Mouse (Mus musculus): ENCODE results near the gene Ppt1.

Gene Ppt1

DNA sequence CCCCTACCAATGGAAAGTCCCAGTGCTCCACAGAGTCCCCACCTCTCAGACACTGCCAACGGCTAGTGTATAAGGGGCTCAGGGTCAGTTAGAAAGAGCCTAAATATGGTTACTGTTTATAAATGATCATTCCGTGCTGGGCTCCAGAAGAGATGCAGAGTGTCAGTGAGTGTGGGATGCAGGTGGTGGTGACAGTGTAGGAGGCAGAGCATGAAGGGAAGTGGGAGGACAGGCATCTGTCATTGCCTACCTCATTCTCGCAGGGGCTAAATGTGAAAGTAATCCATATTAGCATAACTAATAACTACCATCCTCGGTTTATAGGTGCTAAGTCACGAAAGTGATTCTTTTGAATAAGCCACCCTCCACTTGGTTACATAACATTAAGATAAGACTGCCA lies 34.7 kb downstream of the Ppt1 start:
- no peak for DNase-seq

DNA sequence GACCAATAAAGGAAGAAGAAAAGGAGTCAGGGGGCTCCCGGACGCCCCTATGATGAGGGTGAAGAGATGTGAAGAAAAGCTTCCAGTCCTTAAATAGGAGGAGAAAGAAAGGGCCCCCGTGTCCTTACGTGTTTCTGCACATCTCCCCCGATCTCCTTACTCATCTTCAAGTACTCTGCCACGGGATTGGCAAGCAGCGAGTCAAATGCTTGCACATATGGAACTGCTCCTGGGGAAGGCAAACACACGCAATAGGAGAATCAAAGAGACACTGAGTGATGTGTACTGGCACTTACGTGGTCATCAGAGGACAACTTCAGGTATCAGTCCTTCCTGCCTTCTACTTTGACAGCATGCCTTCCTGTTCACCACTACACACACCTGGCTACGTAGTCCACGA lies 35.2 kb downstream of the Ppt1 start:
- DNase-seq: no peak

DNA sequence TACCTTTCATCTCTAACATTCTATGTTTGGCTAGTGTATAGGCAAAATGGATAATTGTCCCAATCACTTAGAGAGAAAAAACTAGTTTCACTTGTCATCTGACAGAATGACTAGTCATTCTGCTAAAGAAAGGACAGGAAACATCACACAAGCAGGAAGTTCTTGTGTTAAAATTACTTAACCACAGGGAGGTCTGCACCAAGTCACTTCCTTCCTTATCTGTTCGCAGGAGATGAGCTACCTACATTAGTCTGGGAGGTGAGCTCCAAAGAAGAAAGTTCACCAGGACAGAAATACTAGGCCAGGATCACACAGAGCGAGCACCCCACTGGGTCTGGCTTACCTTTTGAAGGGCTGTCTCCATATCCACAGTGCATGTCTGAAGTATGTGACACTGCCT lies 35.9 kb downstream of the Ppt1 start:
- DNase-seq: no peak

DNA sequence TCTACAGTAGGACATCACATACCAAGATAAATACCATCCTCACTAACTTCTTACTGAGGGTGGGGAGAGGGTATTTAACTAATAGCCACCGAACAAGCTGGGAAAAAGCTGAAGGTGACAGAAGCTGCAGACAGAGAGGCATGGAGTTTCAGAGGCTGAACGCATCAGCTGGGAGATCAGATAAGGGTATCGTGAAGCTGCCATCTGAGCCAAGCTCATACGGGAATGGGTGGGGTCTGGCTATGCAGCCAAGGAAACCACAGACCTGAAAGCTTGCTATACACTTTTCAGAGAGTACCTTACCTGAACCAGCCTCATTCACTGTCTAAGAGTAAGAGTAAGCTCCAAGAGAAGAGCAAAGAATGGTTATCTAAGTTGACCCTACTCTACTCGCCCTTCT lies 37.0 kb downstream of the Ppt1 start:
- no peak for DNase-seq

DNA sequence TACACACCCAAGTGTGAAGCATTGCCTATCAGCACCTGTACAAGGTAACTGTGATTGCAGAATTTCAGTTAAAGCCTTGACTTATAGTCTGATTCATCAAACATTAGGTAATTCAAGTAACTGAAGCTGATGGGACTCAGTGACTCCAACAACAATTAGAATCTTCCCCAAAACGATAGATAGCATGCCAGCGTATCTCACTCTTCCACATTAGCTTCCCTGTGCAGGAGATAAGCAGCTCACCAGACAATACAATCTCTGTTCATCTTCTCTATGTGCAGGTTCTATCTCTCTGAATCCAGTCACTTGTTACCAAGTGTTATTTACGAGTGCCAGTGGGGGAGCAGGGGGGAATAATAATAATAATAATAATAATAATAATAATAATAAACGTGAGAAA lies 37.5 kb downstream of the Ppt1 start:
- no peak for DNase-seq

DNA sequence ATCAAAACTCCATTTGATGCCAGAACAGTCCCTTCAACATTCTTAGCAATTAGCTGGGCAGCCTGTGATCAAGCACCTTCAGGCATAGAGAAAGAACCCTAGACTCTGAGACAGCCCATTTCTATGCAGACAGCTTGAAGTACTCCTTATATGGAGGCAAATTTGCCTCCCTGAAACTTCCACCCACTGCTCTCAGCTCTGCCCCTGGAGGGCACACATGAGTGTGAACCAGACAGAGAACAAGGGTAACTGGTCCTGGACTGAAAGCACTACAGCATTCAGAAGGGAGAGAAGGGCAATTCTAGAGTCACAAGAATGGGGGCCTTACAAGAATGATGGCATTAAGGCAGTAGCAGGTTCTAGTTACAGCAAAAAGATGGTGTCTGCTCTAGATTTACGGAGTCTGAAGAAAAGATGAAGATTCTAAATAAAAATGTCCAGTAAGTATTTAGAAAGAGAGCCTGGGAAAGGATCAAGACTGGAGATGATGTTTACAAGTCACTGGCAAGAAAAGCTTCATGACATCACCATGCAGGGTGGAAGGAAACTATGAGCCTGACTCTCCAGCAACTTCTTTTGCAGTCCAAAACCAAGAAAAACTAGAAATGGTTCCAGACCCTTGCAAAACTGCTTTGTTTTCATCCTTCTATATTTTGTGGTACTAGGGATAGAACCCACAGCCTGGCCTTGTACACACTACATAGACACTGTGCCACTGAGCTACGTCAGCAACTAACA lies 42.5 kb downstream of the Ppt1 start:
- no peak for DNase-seq

DNA sequence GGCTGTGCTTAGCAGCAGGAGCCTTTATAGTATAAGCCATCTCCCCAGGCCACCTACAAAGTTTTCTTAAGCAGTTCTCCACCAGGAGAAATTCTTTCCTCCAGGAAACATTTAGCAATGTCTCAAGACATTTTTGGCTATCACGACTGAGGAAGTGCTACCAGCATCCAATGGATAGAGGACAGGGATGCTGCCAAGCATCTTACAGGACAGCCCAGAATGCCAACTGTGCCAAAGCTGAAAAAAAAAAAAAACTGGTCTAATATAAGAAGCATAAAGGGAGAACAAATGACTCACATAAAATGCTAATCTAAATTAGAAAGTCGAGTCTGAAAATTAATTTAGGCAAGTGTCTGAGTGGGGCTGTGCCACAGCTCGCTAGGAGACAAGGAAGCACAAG lies 46.5 kb downstream of the Ppt1 start:
- DNase-seq: no peak

DNA sequence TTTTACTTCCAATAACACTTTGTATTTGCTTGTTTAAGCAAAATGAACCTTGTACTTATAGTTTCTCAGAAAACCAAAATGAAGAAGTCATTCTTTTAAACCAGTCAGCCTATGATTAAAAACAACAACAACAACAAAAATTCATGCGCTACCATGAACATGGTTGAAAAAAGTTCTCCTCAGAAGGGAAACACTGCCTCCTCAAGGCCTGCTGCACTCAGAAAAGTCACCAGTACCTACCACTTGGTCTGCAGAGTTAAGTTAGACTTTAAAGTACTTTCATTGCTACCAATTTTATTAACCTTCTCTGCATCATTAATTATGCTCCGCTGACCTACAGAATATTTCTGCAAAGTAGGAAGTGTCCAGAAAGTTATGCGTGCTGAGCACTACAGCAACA lies 47.3 kb downstream of the Ppt1 start:
- no peak for DNase-seq

DNA sequence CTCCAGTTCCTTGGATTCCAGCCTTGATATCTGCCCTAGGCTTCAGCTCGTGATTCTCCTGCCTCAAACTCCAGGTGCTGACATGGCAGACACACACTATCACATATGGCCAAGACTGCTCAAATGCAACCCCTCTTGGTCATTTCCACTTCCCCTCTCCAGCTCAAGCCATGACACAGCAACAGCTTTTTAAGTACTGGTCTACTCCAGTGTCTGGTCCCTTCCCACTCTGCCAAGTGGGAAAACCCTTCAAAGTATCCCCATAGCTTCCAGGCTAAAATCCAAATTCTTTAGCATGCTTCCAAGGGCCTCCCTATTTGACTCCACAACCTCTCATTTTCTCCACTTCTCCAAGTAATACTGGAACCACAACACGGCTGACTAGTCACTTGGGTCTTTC lies 48.0 kb downstream of the Ppt1 start:
- no peak for DNase-seq

DNA sequence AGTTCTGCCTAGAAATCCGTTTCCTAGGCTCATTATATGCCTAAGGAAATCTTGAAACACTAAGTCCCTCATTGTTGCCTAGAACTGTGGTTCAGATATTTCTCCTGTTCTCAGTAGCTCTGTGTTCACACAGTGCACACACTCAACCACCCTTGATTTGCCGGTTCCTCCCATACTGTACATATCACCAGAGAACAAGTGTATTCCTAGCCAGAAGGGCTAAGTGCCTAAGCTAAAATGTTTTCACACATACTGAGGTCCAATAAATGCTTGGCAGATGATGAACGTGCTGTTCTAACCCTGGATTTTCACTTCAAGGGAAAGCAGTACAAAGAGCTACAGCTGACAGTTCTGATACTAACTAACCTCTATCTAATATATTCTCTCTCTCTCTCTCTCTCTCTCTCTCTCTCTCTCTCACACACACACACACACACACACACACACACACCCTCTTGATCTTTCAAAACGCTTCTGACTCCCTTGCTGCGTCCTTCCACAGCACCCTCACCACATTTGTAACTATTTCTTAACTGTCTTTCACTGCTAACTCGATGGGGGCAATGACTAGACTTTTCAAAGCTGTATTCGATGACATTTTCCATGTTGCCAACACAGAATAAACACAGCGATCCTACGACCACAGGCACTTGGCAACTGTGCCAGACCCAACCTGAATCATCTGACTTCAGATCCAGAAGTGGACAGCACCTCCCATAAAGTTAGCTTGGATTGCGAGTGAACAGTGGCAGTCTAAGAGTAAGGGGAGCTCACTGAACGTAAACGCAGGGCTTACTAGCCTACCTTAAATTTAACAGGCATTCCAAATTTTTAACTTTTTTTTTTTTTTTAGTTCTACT lies 48.7 kb downstream of the Ppt1 start:
- no peak for DNase-seq

DNA sequence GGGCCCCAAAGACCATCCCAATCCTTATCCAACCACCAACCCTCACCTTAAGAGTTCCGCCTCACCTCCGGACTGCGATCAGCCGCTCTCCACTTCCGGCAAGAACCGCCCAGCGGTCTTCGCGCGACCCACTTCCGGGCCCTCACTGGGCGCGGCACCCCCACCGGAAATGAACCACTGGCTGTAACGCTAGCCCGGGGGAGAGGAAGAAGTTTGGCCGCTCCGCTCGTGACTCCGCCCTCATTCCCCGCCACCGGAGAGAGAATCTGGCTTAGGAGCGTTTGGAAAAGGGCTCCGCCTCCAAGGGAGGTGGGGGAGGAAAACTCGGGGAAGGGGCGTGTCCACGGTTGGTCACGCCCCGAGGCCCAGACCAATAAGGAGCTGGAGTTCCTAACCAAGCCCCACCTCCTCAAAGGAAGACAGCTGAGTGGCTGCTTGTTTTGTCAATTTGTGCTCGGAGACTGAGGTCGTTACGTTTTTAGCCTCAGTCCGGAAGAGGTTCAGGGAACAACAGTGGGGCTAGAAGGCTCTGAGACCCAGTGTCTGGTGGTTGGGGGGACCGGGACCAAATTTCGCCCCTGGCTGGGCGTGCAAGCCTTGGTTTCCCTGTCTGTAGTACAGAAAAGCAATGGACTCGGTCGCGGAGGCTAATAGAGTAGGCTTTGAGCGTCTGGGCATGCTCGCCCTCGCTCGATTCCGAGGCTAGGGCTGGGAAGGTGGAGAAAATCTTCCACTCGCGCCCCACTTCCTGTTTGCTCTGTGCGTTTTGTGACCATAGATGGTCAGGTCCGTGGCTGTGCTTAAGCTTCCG lies 49.9 kb downstream of the Ppt1 start, which contains the start of gene Cap1:
Gene Cap1 (minus strand): TSS at position 289 of the 811 bp plus-strand sequence.
- DNase-seq: peak; percentile 96

DNA sequence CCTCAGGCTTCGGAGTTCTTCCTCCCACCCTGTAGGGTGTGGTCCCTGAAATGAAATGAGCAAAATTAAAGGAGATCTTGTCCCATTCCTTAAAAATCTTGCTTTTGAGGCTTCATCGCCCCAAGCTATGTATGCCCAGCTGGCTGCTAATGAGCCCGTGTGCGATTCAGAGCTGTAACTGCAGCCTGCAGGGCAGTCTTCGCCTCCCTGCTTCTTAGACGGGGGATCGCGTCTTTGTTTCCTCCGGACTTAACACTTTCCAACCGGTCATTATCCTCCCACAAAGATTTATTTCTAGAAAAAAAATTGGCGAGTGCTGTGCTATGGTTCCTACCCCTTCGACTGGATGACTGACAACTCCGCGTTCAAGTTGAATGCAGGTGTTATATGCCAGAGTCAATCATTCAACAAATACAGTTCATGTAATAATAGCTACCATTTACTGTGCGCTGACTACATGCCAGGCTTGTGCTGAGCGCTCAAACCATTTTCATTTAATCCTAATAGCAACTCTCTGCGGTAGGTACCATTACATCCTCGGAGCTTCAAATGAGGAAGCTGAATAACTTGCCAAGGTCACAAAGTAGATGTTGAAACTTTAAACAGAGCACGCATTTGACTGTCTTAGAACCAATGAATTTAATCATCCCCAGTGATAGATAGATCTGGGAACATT lies 50.7 kb downstream of the Ppt1 start:
- DNase-seq: no peak

DNA sequence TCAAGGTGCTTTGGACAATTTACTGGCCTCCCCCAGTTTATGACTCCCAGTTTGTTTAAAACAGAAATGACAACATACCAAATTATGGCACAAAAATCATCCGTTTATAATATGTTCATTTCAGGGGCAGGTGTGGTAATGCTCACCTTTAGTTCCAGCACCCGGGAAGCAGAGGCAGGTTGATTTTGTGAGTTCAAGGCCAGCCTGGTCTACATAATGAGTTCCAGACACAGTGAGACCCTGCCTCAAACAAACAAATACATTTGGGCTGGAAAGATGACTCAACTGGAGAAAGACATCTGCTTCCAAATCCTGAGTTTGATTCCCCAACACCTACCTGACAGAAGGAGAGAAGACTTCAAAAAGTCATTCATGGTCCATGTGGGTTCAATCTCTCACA lies 51.3 kb downstream of the Ppt1 start:
- no peak for DNase-seq

DNA sequence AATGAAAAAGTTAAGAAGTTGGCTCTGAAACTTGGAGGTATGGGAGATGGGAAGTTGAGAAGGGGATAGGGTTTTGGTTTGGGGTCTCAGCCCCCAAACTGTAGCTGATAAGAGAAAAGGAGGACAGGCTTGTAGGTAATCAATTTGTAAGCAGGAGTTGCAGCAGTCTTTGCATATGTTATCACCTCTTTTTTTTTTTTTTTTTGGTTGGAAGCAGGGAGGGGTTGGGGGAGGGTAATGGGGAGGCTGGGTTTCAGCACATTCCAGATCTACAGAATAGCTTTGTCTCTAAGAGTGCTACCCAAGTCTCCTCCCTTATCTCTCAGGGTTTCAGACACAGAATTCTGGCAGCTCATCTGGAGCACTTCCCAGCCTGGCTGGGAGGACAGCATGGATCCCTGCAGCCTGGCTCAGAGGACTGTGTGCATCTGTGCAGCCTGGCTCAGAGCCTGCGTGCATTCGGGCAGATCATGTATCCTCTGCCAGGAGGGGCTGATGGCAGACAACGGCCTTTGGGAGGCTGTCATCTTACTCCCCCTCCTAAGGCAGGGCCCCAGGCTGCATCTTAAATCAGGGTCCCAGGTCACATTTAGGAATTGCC lies 54.9 kb downstream of the Ppt1 start:
- peak; percentile 89 for DNase-seq

DNA sequence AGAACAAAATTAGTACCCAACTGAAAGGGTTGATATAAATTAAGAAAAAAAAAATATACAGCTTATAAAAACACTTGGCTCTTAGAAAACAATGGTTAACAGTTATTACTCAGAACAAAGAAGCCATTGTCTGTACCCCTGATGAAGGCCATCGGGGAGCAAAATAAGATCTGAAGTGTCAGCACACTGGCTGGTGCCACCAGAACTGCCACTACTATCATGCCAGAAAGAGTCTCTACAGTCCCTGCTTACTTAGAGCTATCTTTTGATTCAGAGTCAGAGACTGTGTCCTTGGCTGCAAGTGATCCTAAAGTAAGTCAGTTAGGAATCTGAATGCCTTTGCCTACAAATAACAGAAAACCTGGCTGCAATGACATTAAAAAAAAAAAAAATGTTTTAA lies 55.6 kb downstream of the Ppt1 start:
- DNase-seq: no peak

DNA sequence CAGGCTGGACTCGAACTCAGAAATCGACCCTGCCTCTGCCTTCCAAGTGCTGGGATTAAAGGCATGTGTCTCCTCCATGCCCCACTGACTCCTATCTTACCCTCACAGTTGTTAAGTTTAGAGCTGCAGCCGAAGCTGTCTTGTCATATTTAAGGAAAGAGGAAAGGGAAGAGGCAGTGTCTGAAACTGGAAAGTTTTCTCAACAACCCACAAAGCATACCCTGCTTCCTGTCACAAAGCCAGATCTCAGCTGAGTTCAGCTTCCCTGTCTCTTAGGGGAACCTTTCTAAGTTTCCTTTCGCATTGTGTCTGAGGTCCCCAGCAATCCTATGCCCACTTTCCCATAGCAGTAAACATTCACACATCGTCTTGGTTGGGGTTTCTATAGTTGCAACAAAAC lies 56.1 kb downstream of the Ppt1 start:
- DNase-seq: no peak

DNA sequence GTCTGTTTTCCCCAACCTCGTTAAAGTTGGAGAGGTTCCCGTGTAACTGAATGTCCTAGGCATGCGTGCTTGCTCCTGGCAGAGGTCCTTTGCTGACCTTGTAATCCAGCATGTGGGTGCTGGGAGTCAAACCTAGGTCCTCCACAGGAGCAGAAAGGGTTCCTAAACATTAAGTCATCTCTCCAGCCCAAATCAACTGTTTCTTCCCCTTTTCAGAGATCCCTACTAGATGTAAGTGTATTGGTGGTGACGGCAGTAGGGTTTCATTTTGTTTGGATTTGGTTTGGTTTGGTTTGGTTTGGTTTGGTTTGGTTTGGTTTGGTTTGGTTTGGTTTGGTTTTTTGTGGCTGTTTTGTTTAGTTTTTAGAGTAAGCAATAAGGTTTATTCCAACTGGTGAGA lies 61.7 kb downstream of the Ppt1 start:
- no peak for DNase-seq

DNA sequence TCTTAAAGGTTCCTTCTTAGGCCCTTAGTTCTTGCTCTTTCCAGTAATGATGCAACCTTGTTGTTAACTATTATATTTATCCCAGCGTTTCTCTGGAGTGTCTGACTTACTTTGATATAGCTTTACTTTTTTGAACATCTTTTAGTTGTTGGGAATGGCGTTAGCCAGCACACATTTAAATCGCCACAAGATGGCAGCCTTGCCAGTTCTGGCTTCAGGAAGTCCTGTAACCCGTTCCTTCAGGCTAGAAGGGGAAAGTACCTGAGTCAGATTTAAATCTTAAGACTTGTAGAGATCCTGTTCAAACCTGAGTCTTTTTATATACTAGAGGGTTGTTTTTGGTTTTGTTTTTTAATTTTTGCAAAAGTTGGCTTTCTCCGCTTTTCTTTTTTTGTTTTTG lies 62.3 kb downstream of the Ppt1 start:
- no peak for DNase-seq

DNA sequence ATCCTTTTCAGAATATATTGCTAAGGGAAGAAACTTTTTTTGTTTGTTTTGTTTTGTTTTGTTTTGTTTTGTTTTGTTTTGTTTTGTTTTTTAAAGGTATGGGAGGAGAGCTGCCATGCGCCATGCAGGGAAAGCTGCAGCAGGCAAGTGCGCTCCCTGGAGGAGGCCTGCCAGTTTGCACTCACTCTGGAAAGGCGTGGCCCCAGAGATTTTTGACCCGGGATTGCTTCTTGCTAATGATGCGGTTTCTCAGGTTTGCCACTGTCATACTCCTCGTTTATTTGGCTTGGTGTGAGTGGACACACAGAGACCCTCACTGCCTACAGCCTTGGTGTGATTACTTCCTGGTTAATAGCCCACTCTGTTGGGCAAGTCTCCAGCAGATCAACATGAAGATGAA lies 66.1 kb downstream of the Ppt1 start:
- no peak for DNase-seq

DNA sequence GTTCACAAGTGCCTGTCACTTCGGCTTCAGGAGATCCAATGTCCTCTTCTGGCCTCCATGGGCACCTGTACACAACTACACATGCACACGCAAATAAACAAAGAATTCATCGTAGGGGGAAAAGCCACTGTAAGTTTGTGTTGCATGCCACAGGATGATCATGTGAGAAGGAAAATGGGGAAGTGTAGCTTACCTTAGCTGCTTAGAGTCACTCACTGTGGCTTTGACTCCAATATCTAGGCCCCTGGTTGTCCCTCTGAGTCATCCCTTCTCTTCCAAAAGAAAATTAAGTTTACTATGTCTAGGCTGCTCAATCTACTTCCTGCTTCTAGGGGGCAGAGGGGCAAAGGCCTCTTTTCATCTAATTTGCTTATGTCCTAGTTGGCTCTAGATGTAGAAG lies 67.7 kb downstream of the Ppt1 start:
- DNase-seq: no peak

DNA sequence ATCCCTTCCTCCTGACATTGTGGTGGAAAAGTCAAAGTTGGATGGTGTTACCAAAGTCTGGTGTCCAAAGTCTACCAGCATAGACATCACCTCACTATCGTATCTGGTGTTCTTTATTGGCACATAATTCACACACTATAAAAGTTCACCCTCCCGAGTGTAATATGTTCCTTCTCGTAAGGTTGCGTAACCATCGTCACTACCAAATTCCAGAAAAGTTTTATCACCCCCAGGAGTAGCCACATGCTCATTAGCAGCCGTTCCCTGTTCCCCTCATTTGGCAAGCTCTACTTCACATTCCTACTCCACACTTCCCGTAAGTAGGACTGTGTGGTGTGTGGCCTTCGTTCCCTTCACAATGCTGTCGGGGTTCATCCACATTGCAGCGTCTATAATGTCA lies 69.3 kb downstream of the Ppt1 start:
- no peak for DNase-seq
